Mouse (Mus musculus): ENCODE results near the gene Olfr1349. TPM values are rescaled to one million over a fixed set of nuclear protein-coding genes. Genes with fewer than 3 reads are reported as not detected.

Olfr1349 gene
- polyA plus RNA-seq (2012; rRNA removed) = 0.04 TPM in 2 replicates

DNA sequence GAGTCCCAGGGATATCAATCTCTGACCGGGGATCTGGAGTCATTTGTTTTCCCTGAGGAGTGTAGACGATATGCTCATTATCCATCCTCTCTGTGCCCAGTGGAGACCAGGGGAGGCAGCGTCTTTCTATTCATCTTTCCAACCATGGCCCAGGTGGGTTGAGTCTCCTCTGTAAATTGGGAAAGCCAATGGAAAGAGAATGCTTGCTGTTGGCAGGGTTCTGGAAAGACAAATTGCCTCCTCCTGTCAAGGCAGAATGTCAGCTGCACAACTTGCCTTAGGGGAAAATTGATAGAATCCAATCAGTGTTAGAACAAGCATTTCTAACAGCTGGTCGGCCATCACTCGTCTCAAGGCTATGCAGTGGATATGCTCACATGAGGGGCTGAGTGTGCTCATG is at the start of gene Olfr1349:
Olfr1349 (minus strand) TSS at position 101 of the 400 bp plus-strand sequence.

DNA sequence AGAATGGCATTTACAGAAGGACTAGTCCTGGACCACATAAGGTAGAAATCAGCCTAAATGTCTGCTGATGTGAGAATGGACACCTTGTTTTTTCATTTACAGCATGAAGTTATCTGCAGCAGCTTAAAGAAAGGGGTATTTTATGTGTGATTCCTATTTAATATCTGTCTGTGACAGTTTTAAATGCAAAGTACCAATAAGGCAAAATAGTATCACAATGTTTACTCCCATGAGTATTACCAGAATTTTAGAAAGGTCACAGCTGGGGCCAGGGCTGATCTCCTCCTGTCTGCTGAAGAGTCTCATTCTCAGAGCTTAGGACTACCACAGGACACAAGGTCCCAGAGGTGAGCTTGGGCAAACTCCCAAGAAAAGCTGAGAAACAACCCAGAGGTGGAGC is 41.8 kb upstream of the Olfr1349 start, which contains the start of gene Olfr1350:
Olfr1350 (plus strand) TSS at position 301 of the 400 bp plus-strand sequence.

DNA sequence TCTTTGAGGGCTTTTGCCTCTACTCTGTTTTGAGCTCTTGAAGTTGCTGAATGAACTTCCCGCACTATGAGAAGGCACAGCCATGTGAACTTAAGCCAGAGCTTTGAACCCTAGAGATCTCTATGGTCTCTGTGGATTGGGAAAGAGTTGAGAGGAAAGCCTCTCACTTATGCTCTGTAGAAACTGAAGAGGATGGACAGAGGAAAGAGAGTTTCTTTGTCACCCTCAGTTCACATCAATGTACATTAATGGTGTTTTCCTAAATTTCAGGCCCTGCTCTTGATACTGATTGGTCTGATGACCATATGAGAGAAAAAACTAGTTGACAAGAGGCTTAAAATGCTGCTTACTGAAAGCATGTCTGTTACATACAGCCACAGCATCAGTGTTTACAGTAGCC is 14.1 kb downstream of the Olfr1349 start, which contains the start of gene Olfr1348:
Olfr1348 (minus strand) TSS at position 101 of the 400 bp plus-strand sequence.

DNA sequence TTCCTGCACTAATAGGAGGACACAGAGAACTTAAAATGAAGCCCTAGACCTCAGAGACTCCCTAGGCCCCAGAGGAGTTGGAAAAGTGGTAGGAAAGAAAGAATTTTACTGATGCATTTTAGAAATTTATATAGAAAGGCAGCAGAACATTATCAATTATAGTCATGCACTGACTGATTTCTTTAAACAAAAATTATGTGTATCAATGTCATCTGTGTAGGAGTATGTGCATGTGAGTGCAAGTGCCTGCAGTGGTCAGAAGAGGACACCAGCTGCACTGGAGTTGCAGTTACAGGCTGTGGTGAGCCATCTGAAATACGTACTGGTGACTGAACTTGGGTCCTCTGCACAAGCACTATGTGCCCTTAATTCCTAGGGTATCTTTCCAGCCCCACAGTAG is 23.1 kb downstream of the Olfr1349 start, which contains the start of gene Olfr1347:
Olfr1347 (minus strand) TSS at position 101 of the 400 bp plus-strand sequence.

DNA sequence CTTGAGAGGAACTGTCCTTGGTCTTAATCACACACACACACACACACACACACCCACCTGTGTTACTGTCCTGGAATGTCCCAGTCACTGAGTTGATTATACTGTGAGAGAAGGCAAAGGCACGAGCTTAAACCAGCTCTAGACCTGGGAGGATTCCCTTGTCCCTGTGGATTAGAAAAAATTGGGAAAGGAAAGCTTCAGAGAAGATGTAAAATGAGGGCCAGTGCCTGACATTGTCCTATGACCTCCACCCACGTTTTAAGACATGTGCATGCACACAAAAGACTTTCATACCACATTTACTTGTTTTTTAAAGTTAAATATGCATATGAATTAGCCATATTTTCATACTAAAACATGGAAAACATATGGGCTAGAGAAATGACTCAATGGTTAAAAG is 35.9 kb downstream of the Olfr1349 start, which contains the start of gene Olfr5:
Olfr5 (minus strand) TSS at position 101 of the 400 bp plus-strand sequence.

DNA sequence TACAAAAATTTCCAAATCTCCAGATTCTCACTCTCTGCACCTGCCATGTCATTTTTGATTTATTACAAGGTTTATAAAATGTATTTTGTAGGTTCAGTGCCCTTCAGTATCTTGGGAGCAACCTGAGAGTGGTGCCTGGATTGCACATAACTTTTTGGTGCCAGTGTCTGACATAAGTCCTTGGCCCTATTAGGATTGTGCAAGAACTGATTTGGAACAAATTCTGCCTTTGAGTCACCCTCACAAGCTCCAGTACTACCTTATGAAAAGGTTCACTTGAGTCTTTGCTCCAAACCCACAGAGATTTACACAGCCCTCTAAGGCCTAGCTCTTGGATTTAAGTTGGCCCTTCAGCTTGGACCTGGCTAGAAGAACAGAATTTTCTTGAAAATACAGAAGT is 55.8 kb downstream of the Olfr1349 start, which contains the start of gene Olfr1346:
Olfr1346 (plus strand) TSS at position 151 of the 400 bp plus-strand sequence.

Other genes starting within 250 kb of the Olfr1349 start
- 7.8 and 8.1 TPM in 2 replicates for gene Zfp667, start 236.4 kb downstream of the Olfr1349 start, polyA plus RNA-seq (2012; rRNA removed)
- gene Zfp583, start 191.7 kb downstream of the Olfr1349 start, polyA plus RNA-seq (2012; rRNA removed) = 9.2 and 10.7 TPM in 2 replicates
- gene Gm3854, start 179.2 kb downstream of the Olfr1349 start, polyA plus RNA-seq (2012; rRNA removed) = 3.1 and 3.6 TPM in 2 replicates
- gene Zfp78, start 159.7 kb downstream of the Olfr1349 start, polyA plus RNA-seq (2012; rRNA removed) = 3.2 and 3.7 TPM in 2 replicates
- 16.5 and 17.0 TPM in 2 replicates for gene Zfp28, start 139.7 kb downstream of the Olfr1349 start, polyA plus RNA-seq (2012; rRNA removed)
- 4.9 and 6.5 TPM in 2 replicates for gene Smim17, start 124.2 kb downstream of the Olfr1349 start, polyA plus RNA-seq (2012; rRNA removed)
- gene Gm20715, start 112.7 kb downstream of the Olfr1349 start, polyA plus RNA-seq (2012; rRNA removed) = 0.20 and 0.25 TPM in 2 replicates
- 0.21 and 0.23 TPM in 2 replicates for gene Olfr1344, start 84.3 kb downstream of the Olfr1349 start, polyA plus RNA-seq (2012; rRNA removed)
- not detected in 2 replicates for gene Olfr1336, start 66.8 kb downstream of the Olfr1349 start, polyA plus RNA-seq (2012; rRNA removed)
- gene Olfr1346, start 55.8 kb downstream of the Olfr1349 start, polyA plus RNA-seq (2012; rRNA removed) = not detected in 2 replicates
- gene Olfr5, start 36.0 kb downstream of the Olfr1349 start, polyA plus RNA-seq (2012; rRNA removed) = not detected in 2 replicates
- gene Olfr1347, start 23.2 kb downstream of the Olfr1349 start, polyA plus RNA-seq (2012; rRNA removed) = not detected in 2 replicates
- gene Olfr1348, start 14.2 kb downstream of the Olfr1349 start, polyA plus RNA-seq (2012; rRNA removed) = not detected in 2 replicates
- gene Olfr1350, start 41.9 kb upstream of the Olfr1349 start, polyA plus RNA-seq (2012; rRNA removed) = not detected in 2 replicates
- gene Zim1, start 173.5 kb upstream of the Olfr1349 start, polyA plus RNA-seq (2012; rRNA removed) = 14.9 and 30.8 TPM in 2 replicates
- gene Peg3, start 207.5 kb upstream of the Olfr1349 start, polyA plus RNA-seq (2012; rRNA removed) = 71.3 and 110 TPM in 2 replicates
- 23.1 and 25.8 TPM in 2 replicates for gene Usp29, start 207.6 kb upstream of the Olfr1349 start, polyA plus RNA-seq (2012; rRNA removed)